Mouse (Mus musculus) limb, embryonic 12.5 days (tissue): Measurements from ENCODE around the gene Nmur1. TPM values are rescaled to one million over a fixed set of nuclear protein-coding genes. Genes with fewer than 3 reads are reported as not detected.
A peak's percentile ranks its signal among the peaks of the same experiment; 100 is the strongest.

Source experiments
- ATAC-seq: fragments of 200-750 bp; cut with Nextera tagmentation; 2 replicates; pipeline ENCODE4 v1.8.0; 2017; ENCODE audit warnings: low read depth, moderate TSS enrichment; ENCODE audit not compliant: insufficient number of reproducible peaks, insufficient read depth, low FRiP score, low TSS enrichment
- H3K27ac ChIP-seq: fragments of 300-500 bp; sonication (generic); 2 replicates; pipeline ENCODE4 v1.5.1; 2016; ENCODE audit warnings: mild to moderate bottlenecking, moderate library complexity
- H3K27me3 ChIP-seq: fragments of 300-500 bp; sonication (generic); 2 replicates; pipeline ENCODE4 v1.6.1; 2016; ENCODE audit warnings: mild to moderate bottlenecking, moderate library complexity
- H3K36me3 ChIP-seq: fragments of 300-500 bp; sonication (generic); 2 replicates; pipeline ENCODE4 v1.6.1; 2016; ENCODE audit warnings: mild to moderate bottlenecking, moderate library complexity
- H3K4me1 ChIP-seq: fragments of 300-500 bp; sonication (generic); replicated peaks from 2 replicates; pipeline ENCODE4 v1.6.1; 2016
- H3K4me2 ChIP-seq: fragments of 300-500 bp; sonication (generic); 2 replicates; pipeline ENCODE4 v1.6.1; 2016; ENCODE audit warnings: mild to moderate bottlenecking, moderate library complexity
- H3K4me3 ChIP-seq: fragments of 300-500 bp; sonication (generic); replicated peaks from 2 replicates; pipeline ENCODE4 v1.5.1; 2016; ENCODE audit warnings: mild to moderate bottlenecking
- H3K9ac ChIP-seq: fragments of 300-500 bp; sonication (generic); replicated peaks from 2 replicates; pipeline ENCODE4 v1.6.1; 2016; ENCODE audit warnings: mild to moderate bottlenecking, moderate library complexity
- H3K9me3 ChIP-seq: fragments of 300-500 bp; sonication (generic); 2 replicates; pipeline ENCODE4 v1.6.1; 2016; ENCODE audit warnings: mild to moderate bottlenecking, moderate library complexity
- WGBS: fragments of 180-500 bp; shearing (Covaris S2); methylation state at CpG from one replicate; pipeline ENCODE4 v1.1.7; 2016; 5-methylcytosine and 5-hydroxymethylcytosine counted together
- polyA plus RNA-seq: library from polyadenylated mRNA; unstranded; fragments of >200 nt; fragmentation: Nextera tagmentation; extraction: Ambion mirVana; gene quantifications from 2 replicates; pipeline ENCODE4 v1.2.1, GENCODE M21; 2016

Nmur1 gene
- polyA plus RNA-seq, 1 experiment from 2014 or later, result not detected

DNA sequence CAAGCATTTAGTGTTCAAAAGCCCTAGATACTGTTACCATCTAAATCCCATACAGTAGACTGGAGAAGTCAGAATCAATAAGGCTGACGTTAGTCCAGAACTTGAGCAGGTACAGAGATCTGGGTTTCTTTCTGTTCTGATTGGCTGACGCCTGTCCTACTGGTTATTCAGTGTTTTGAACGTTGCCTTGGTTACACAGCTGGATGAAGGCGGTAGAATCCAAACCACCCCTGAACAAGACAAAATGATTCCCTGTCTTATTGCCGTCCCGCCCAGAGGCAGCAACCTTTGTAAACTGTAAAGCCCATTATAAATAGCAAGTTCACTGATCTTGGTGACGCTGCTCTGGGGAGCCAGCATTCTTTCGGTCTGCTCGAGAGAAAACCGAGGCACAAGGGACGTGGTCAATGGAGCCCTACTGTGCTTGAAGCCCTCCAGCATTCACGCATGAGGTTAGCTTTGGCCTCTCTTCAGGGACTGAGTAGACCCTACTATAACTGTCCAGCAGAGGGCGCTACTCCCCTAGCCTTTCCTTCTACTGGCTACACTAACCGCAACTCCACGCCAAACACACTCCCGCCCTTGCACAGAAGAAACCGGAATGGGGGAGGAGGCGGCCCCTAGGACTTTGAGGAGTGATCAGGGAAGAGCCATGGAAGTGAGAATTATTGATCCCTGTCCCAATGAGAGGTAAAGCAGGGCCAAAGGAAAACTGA, 14.3 kb upstream of the Nmur1 start:
- Histone ChIP-seq H3K36me3 (no peaks in the 10 kb centered on the region), H3K4me1 (peaks cover 42% of the 10 kb centered on the region), H3K9me3 (no peaks in the 10 kb centered on the region), H3K4me3 (peak overlapping the region; percentile 48), H3K4me2 (peak overlapping the region; percentile 83), H3K27ac (peak overlapping the region; percentile 100), H3K9ac (peak overlapping the region; percentile 93; the same call in 1 of the 2 replicates), H3K27me3 (no peaks in the 10 kb centered on the region)
- ATAC-seq, result peak; percentile 77
- WGBS, result 4% methylated on average over 18 of the region's 18 CpGs

DNA sequence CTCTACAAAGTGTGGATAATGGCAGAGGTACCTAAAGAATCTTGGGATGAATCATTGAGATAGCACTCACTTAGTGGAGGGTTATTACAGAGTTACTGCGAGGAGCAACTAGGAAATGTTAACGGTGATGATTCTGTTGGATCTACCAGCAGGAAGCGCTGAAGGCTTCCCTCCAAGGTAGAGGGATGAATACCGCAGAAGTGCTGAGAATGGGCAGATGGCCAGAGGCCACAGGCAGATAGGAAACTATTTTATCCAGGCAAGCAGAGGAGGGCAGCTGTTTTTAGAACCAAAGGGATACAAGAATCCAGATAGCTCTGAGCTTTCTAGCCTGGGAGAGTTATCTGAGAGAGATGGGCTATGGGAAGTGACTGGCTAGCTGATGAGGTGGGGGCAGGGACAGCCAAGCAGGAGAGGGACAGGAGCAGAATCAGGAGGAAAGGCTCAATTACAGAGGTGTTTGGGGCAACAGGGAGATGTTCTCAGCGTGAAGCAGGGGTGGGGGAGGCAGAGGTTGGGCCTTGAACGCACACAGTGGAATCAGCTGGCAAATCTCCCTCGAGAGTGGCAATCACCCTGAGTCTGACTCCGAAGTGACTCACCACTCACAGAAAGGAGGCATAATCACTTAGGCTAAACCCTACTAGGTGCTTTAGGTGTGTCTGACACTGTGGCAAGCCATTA, 13.6 kb upstream of the Nmur1 start:
- peak overlapping the region; percentile 23; the same call in 1 of the 2 replicates for H3K27ac ChIP-seq
- no peak overlapping the region for H3K4me2 ChIP-seq
- H3K9me3 ChIP-seq, result no peaks in the 10 kb centered on the region
- no peaks in the 10 kb centered on the region for H3K36me3 ChIP-seq
- no peak overlapping the region for H3K4me3 ChIP-seq
- 33% methylated on average over 8 of the region's 8 CpGs for WGBS
- peak overlapping the region; percentile 93; the same call in 1 of the 2 replicates for H3K9ac ChIP-seq
- no peaks in the 10 kb centered on the region for H3K27me3 ChIP-seq
- no peak for ATAC-seq
- peaks cover 49% of the 10 kb centered on the region for H3K4me1 ChIP-seq

DNA sequence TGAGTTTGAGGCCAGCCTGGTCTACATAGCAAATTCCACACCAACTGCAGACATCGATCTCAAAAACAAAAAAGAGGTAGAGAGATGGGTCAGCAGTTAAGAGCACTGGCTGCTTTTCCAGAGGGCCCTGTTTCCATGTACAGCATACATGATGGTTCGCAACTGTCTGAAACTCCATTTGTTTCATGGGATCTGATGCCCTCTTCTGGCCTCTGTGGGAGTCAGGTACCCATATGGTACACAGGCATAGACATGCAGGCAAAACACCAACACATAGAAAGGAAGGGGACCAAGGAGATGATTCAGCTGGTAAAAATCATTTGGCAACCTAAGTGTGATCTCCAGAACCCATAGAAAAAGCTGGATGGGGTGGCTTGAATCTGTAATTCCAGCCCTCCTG, 12.5 kb upstream of the Nmur1 start:
- Histone ChIP-seq H3K27ac (no peak overlapping the region), H3K9me3 (no peaks in the 10 kb centered on the region), H3K27me3 (no peaks in the 10 kb centered on the region), H3K4me2 (no peak overlapping the region), H3K4me3 (no peak overlapping the region), H3K9ac (no peak overlapping the region), H3K36me3 (no peaks in the 10 kb centered on the region), H3K4me1 (peaks cover 48% of the 10 kb centered on the region)
- no peak for ATAC-seq
- WGBS, result 77% methylated on average over 2 of the region's 2 CpGs

DNA sequence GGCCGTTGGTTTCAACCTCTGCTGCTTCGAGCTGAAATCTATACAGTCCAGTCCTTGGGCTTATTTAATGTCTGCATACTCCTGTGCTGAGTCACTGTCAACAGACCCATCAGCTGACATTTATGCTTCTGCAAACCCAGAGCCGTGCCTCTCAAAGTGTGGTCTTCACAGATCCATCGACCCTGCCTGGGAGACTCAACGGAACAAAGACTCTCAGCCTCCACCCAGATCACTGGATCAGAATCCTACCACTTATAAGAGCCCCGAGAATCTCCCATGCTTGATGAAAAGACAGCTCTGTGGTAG, 11.9 kb upstream of the Nmur1 start:
- Histone ChIP-seq H3K4me3 (no peak overlapping the region), H3K4me2 (no peak overlapping the region), H3K36me3 (no peaks in the 10 kb centered on the region), H3K9ac (0 out of 2 replicates have a peak overlapping the region, but pooled peaks have one; percentile 5), H3K27ac (no peak overlapping the region), H3K9me3 (no peaks in the 10 kb centered on the region), H3K4me1 (peaks cover 45% of the 10 kb centered on the region), H3K27me3 (no peaks in the 10 kb centered on the region)
- WGBS, result 72% methylated on average over 6 of the region's 6 CpGs
- ATAC-seq, result no peak

DNA sequence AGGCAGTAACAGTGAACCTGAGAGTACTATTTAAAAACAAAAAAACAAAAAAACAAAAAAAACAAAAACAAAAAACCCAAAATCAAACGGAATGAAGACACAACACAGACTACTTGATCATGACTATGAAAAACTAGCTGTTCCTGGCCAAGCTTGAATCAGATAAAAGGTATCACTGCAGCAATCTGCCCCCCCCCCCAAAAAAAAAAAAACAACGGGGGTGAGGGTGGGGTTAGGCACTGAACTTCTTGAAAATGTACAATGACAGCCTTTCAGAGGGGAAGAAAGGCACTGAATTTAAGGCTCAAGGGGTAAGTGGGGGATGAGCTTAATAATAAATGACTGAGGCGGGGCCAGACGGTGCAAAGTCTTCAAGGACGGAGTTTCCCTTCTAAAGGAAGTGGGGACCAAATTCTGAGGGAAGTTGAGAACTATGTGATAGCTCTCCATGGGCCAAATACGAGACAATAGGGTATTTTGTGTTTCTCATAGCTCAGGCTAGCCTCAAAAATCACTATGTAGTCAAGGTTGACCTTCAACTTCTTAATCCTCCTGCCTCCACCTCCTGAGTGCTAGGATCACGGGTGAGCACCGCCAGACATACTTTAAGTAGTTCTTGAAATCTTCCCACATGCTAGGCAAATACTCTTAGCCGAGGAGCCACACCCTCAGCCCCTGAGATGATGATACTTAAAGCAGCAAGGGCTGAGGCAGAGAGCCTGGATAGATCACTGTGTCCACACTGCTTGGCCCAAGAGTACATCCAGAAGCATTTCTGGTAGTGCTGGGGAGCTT, 11.4 kb upstream of the Nmur1 start:
- no peak for ATAC-seq
- WGBS, result 71% methylated on average over 9 of the region's 9 CpGs
- H3K4me2 ChIP-seq, result no peak overlapping the region
- H3K27me3 ChIP-seq, result no peaks in the 10 kb centered on the region
- peaks cover 42% of the 10 kb centered on the region for H3K4me1 ChIP-seq
- H3K36me3 ChIP-seq, result no peaks in the 10 kb centered on the region
- no peak overlapping the region for H3K27ac ChIP-seq
- no peak overlapping the region for H3K9ac ChIP-seq
- H3K4me3 ChIP-seq, result no peak overlapping the region
- H3K9me3 ChIP-seq, result no peaks in the 10 kb centered on the region

DNA sequence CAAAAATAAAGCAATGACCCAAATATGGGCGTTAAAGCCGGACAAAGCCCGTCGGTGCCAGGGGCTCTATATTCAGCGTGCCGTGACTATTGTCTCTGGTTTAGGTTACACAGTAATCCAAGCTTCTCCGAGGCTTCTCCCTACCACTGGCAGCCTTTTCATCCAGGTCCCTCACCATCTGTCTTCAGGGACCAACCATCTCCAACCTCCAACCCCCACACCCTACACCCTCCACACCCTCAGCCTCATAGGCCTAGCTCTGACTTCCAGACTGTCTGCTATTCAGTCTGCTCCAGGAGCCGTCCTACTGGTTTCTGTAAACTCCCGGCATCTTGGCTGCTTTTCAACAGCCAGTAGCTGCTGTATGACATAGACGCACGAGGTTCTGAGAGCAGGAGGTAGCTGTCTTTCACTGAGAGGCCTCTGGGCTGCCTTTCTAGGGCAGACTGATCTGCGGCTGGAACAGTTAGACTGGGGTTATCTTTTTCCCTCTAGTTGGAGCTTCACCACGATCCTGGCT, 9.3 kb upstream of the Nmur1 start:
- peak overlapping the region; percentile 97 for H3K27ac ChIP-seq
- H3K27me3 ChIP-seq, result no peaks in the 10 kb centered on the region
- H3K36me3 ChIP-seq, result no peaks in the 10 kb centered on the region
- WGBS, result 45% methylated on average over 13 of the region's 13 CpGs
- H3K9me3 ChIP-seq, result no peaks in the 10 kb centered on the region
- no peak for ATAC-seq
- peaks cover 35% of the 10 kb centered on the region for H3K4me1 ChIP-seq
- peak overlapping the region; percentile 86 for H3K9ac ChIP-seq
- H3K4me2 ChIP-seq, result peak overlapping the region; percentile 82
- H3K4me3 ChIP-seq, result no peak overlapping the region

DNA sequence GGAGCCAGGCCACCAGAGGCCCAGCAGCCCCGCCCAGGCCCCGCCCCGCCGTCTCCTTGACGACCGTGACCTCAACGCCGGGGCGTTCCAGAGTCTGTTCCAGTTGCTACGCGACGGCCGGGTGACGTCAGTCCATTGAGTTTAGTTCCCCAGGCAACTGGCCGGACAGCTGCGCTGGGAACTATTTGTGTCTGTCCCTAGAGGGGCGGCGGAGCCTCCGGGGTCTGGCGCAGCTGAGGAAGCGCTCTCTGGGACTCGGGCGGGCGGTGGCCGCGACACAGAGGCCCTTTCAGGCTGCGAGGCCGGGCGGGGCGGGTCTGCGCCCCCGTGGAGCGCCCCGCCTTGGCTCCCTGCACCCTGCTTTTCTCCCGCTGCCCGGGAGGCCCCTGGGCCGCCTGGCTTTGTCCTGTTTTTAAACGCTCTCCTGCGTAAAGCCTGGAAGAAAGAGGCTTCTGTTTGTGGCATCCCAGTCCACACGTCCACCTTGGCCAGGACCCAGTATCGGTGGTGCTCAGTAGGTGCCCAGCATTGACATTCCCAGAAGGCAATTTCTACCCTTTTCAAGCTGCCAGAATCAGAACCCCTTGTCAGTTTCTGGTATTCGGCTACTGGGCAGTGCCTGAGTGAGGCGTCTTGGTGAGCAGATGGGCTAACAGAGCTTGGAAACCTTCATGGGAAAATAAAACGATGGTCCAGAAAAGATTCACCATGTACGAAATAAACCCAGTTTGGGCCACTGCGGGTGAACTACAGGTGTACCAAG, 8.6 kb upstream of the Nmur1 start:
- H3K9me3 ChIP-seq, result no peaks in the 10 kb centered on the region
- peak overlapping the region; percentile 55 for H3K4me3 ChIP-seq
- H3K4me1 ChIP-seq, result peaks cover 28% of the 10 kb centered on the region
- peak overlapping the region; percentile 97 for H3K27ac ChIP-seq
- H3K36me3 ChIP-seq, result no peaks in the 10 kb centered on the region
- H3K9ac ChIP-seq, result peak overlapping the region; percentile 86
- no peaks in the 10 kb centered on the region for H3K27me3 ChIP-seq
- 4% methylated on average over 46 of the region's 46 CpGs for WGBS
- ATAC-seq, result peak; percentile 87
- peak overlapping the region; percentile 82 for H3K4me2 ChIP-seq

DNA sequence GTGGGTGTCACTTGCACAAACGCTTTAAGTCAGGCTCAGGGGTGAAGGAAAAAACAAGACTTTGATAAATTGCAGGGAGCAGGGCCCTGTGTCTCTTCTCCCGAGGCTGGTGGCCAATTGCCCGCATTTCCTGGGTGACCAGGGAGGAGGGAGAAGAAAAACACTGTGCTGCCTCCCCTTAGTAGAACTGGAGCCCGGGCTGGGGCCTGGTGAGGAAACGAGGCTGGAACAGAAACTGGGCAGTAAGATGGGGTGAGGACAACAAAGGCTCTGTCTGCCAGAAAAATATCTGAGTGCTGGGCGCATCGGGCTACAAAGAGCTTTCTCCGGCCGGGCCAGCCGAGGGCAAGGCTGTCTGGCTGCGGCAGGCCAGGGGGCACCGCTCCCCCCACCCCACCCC, 8.0 kb upstream of the Nmur1 start:
- H3K4me2 ChIP-seq, result peak overlapping the region; percentile 82
- H3K9me3 ChIP-seq, result no peaks in the 10 kb centered on the region
- H3K27me3 ChIP-seq, result no peaks in the 10 kb centered on the region
- ATAC-seq, result peak; percentile 45; the same call in 1 of the 2 replicates
- no peaks in the 10 kb centered on the region for H3K36me3 ChIP-seq
- peaks cover 27% of the 10 kb centered on the region for H3K4me1 ChIP-seq
- peak overlapping the region; percentile 64 for H3K9ac ChIP-seq
- H3K4me3 ChIP-seq, result peak overlapping the region; percentile 55
- H3K27ac ChIP-seq, result peak overlapping the region; percentile 97
- WGBS, result under 1% methylated on average over 12 of the region's 12 CpGs

DNA sequence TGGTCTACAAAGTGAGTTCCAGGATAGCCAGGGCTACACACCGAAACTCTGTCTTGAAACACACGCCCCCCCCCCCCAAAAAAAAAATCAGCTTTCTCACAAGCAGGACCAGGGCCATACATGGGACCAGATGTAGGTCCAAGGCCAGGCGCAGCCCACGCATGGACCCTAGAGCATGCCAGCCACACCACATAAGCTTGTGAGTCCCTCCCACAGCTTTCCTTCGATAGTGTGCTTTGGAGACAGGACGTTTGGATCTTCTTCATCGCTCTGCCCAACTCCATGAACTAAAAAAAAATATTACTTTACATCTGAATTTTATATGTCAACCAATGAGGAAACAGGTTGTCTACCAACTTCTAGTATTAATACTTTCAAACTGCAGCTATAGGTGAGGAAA, 7.3 kb upstream of the Nmur1 start:
- no peaks in the 10 kb centered on the region for H3K27me3 ChIP-seq
- no peaks in the 10 kb centered on the region for H3K9me3 ChIP-seq
- WGBS, result 79% methylated on average over 7 of the region's 7 CpGs
- H3K4me3 ChIP-seq, result no peak overlapping the region
- no peak overlapping the region for H3K9ac ChIP-seq
- H3K36me3 ChIP-seq, result no peaks in the 10 kb centered on the region
- peak overlapping the region; percentile 97 for H3K27ac ChIP-seq
- H3K4me2 ChIP-seq, result no peak overlapping the region
- no peak for ATAC-seq
- H3K4me1 ChIP-seq, result peaks cover 27% of the 10 kb centered on the region

DNA sequence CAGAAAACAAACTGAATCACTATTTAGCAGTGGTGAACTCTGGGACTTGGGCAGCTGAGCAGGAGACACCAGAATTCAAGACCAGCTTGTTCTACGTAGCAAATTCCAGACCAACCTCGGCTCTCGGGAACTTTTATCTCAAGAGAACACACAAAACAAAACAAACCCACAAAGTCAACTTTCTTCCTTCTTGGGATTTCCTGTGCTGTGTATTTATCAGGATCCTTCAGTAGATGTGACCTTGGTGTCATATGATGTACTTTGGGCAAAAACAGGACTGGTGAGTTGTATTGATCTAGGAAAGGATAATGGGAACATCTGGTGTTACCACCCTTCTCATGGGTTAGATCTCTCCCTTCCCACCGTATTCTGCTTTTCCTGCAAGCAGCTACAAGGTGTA, 6.8 kb upstream of the Nmur1 start:
- no peak for ATAC-seq
- no peaks in the 10 kb centered on the region for H3K9me3 ChIP-seq
- WGBS, result 90% methylated on average over 4 of the region's 4 CpGs
- peaks cover 27% of the 10 kb centered on the region for H3K4me1 ChIP-seq
- no peak overlapping the region for H3K9ac ChIP-seq
- H3K4me2 ChIP-seq, result no peak overlapping the region
- no peaks in the 10 kb centered on the region for H3K27me3 ChIP-seq
- 0 out of 2 replicates have a peak overlapping the region, but pooled peaks have one; percentile 97 for H3K27ac ChIP-seq
- H3K36me3 ChIP-seq, result no peaks in the 10 kb centered on the region
- no peak overlapping the region for H3K4me3 ChIP-seq
